Mouse (Mus musculus) B cell, adult 2 months (primary cell): ENCODE data around the gene Pde10a.
A peak's percentile ranks its signal among the peaks of the same experiment; 100 is the strongest.

Experiments
- DNase-seq, 2 experiments: peaks; one replicate each; pipeline ENCODE4 v3.0.0; 2022

Pde10a gene

GRCm38 (mm10) chr17:8807345-8807744 is 282.2 kb downstream of the Pde10a start:
- peak; percentile 29 to 41 for DNase-seq

GRCm38 (mm10) chr17:8809771-8810170 is 284.6 kb downstream of the Pde10a start:
- no peak for DNase-seq

DNA sequence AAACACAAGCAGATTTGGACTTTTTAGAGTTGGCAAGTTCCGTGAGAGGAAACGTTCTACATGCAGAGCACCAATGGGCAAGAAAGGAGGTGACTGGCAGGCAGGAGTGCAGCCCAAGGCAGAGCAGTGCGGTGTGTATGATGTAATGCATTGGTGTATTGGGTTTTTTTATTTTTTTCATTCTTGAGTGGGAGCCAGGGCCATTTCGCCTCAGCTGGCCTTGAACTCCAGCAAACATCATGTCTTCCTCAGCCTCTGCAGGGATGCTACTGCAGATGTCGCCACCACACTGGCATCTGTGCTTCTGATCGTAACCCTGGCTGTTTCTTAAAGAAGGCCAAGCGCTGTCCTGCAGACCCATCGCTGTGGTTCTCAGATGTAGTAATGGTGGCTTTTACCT is 285.0 kb downstream of the Pde10a start:
- no peak for DNase-seq

- DNase-seq = peak in 1 of 2 experiments; percentile 32
These were observed 287.2 kb downstream of the Pde10a start for GRCm38 (mm10) chr17:8812228-8812865.

DNA sequence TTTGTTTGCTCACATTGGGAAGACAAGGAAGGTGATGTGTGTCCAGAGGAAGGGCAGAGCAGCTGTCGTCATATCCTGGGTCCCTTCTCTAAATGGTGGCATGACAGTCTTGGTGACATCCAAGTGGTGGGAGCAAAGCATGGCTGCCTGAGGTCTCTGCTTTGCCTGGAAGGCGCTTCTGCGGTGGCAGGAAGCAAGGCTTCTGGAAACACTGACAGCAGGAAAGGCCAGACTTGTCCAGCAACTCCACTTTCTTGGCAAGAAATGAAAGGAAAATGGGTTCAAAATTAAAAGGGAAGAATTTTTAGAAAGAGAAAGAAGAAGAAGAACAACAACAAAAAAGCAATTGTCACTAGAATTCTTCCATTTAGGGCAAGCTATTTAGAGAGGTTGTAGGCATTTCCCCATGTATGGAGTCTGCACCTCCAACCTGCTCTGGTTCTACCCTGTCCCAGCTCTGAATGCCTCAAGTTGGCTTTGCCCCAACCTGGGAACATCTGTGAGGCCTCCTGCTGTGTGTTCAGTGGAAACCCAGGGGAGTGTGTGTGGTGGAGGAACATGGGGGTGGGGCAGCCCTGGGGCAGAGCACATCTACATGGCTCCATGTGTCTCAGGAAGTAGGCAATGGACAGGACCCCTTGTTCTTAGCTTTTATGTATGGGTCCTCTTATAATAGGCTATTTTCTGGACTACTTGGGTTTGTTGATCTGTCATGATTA is 288.8 kb downstream of the Pde10a start:
- DNase-seq = no peak

- no peak for DNase-seq
These were observed 290.2 kb downstream of the Pde10a start for GRCm38 (mm10) chr17:8815376-8815775.

GRCm38 (mm10) chr17:8815864-8816263 is 290.7 kb downstream of the Pde10a start:
- DNase-seq = no peak

- no peak for DNase-seq
These were observed 293.5 kb downstream of the Pde10a start for GRCm38 (mm10) chr17:8818675-8819074.

GRCm38 (mm10) chr17:8823548-8823947 is 298.4 kb downstream of the Pde10a start:
- no peak for DNase-seq

DNA sequence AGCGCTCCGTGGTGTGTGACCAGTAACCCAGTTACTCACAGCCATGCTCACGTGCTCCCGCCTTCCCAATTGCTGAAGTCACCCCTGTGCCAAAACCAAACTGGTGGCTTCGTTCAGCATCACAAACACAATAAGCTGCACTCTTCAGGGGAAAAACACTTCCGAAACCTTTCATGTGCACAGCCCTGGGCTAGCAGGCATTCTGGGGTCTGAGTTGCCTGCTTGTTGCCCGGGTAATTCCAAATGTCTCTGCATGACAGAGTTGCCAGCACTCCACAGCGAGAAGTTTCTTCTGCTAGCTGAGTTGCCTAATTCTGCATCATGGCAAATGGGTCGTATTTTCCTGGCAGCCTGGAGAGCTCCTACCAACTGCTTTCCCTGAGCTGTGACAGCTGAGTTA is 302.0 kb downstream of the Pde10a start:
- no peak for DNase-seq

DNA sequence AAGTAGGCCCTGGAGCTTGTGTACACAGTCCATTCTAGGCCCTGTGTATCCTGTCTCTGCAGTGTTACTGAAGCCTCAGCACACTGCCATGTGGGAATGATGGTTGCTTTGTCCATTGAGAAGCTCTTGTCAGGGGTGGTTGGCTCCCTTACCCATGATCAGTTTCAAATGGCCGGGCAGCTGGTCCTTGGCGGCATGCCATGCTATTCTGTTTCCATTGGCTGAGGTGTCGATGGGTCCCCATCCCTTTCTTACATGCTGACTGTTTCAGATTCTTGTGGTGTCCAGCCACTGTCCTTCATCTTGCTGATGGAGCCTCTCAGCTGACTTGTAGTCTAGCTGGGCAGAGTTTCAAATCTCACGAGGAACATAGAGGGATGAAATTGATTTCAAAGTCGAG is 305.8 kb downstream of the Pde10a start:
- DNase-seq = no peak

GRCm38 (mm10) chr17:8836292-8836691 is 311.1 kb downstream of the Pde10a start:
- no peak for DNase-seq

- DNase-seq = no peak
These were observed 313.1 kb downstream of the Pde10a start for GRCm38 (mm10) chr17:8838252-8838651.

DNA sequence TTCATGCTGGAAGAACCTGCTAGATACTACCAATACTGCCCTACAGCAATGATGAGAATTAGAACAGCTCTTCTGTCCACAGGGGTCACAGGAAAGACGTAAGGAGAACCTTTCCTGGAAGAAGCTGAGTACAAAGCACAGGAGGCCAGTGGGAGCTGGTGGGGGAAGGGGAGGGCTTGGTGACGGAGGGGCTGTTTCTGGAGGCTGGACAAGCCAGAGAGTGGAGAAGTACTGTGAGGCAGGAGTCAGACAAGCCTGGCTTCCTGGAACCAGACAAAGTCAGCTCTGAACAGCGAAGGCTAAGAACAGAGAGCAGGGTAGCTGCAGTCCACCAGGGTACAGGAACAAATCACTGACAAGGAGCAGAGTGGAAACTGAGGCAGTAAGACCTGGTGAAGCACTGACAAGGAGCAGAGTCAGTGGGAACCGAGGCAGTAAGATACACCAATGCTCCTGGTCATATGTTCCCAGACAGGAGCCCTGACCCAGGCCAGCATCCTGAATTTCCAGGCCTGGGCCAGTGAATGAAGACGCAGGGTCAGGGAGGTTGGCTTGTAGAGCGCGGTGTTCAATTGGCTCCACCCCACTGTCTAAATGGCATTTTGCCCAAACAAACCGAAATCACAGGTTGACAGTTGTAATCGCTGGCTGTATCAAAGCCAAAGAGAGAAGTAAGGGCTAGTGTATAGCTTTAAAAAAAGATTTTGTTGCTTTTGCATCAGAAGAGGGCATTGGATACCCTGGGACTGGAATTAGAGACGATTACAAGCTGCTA is 314.3 kb downstream of the Pde10a start:
- no peak for DNase-seq

- DNase-seq = no peak
These were observed 315.9 kb downstream of the Pde10a start for GRCm38 (mm10) chr17:8841094-8841493.

GRCm38 (mm10) chr17:8841897-8842540 is 316.8 kb downstream of the Pde10a start:
- no peak for DNase-seq

GRCm38 (mm10) chr17:8842662-8843061 is 317.5 kb downstream of the Pde10a start:
- no peak for DNase-seq

DNA sequence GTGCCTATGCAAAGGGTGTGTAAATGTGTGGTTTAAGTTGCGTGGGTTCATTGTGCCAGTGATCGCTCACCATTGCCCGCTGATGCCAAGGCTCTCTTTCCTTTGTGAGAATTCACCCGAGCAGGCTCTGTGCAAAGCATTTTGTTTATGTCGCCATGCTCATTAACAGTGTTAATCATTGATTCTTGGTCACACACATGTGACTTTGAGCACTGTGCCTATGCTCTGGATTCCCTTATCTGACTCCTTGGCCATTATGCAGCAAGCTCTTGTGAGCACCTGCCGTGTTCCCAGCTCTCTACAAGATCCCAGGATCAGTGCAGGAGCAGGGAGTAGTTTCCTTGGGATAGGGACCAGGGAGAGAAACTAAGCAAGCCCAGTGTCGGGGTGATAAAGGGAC is 318.8 kb downstream of the Pde10a start:
- DNase-seq = no peak

DNA sequence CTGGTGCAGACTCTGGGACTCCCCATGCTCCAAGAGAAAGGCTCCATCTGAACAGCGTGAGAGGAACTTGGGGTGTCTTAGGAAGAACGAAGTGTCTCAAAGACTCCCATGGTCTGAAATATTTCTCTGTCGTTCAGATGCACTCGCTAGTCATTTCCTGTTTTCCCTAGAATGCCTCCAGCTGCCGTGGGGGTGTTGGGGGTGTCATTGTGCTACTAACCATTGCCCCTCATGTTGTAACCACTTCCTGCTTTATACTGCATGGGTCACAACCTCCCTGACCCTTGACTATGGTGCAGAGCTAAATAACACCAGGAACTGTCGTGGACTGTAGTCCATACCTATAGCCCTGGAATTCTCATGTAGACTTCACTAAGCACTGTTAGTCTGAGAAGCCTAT is 321.3 kb downstream of the Pde10a start:
- peak; percentile 20 to 21 for DNase-seq

GRCm38 (mm10) chr17:8847558-8847957 is 322.4 kb downstream of the Pde10a start:
- DNase-seq = no peak

DNA sequence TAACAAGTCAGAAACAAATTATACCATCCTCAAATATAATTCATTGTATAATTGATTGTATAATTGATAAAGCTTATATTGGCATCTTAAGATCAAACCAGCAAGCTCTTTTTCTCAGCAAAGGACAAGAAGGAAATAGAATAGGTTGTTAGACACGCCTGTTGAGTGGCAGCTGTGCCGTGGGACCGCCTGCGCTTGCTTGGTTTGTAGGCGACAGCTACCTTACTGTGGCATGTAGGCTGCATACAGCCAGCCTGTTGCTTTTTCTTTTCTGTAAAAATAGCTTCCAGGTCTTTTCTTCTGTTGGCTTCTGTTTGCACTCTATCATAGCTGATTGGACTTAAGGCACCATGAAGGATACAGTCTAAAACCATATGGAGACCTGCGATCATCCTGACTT is 326.7 kb downstream of the Pde10a start:
- no peak for DNase-seq

DNA sequence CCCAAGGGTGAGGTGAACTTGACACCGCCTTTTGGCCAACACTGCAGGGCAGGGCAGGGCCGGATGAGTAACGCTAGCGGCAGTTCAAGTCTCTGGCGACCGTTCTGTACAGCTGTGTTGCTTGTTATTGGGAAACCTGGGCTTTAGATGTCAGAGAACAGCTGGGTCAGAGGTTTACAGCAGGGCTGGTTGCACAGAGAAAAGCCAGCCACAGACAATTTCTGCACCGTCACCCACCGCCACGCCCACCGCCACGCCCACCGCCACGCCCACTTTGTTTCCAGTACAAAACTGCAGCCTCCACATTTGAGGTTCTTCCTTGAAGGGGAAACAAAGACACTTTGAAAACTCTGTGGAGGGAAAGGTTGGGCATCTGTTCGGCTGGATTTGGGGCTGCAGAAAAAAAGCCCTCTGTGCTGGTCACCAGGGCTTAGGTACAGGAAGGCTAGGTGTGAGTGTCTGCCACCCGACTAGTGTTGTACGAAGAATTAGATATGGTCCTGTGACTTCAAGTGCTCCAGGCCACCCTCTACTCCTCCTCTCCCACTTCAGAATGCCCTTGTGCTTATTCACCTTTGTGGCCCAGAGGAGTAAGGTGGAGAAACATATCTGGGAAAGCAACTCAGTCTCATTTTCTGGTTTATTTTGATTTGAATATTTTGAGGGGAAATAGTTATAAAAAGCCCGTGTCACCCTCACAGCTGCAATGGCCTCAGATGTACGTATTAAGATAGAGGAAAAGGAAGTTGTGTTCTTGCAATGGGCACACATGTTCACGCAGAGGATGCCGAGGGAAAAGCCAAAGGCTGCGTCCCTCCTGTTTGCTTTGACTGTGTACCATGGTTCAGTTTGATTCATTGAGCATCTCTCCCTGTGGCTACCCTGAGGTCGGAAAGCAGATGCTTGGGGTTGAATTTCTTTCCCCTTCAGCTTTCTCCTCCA is 331.5 kb downstream of the Pde10a start:
- DNase-seq = peak; percentile 82 to 84
